Comparison of ENCODE assay signal across 8 mouse cellular contexts in genomic region chr13:63918733-63919422, GRCm38 (mm10).
A peak's percentile ranks its signal among the peaks of the same experiment; 100 is the strongest.
DNase-seq lines count a peak whose midpoint lies in the region; ATAC-seq and TF ChIP-seq lines count a peak whose summit lies in the region.

No protein-coding gene starts in this region.

- 0 out of 2 replicates have a peak overlapping the region, but pooled peaks have one; percentile 23 for H3K9ac ChIP-seq in lung, embryonic 15.5 days
- H3K9ac ChIP-seq in embryonic facial prominence, embryonic 11.5 days (replicated peaks; ENCODE audit: low read length) = peak overlapping the region; percentile 39
- H3K9ac ChIP-seq in heart, embryonic 15.5 days = no peak overlapping the region

- no peak for TF ChIP-seq CTCF in lung, adult 2 months (IDR thresholded peaks at IDR 0.05; ENCODE audit: insufficient read depth, low read length)

- peak overlapping the region; percentile 97 for H3K27ac ChIP-seq in lung, embryonic 15.5 days
- H3K27ac ChIP-seq in embryonic facial prominence, embryonic 11.5 days (replicated peaks; ENCODE audit: low read depth, low read length) = peak overlapping the region; percentile 88
- peak overlapping the region; percentile 84 for H3K27ac ChIP-seq in heart, embryonic 15.5 days
- peak overlapping the region; percentile 78 for H3K27ac ChIP-seq in midbrain, embryonic 10.5 days (replicated peaks)

- DNase-seq in lung, adult 2 months = no peak
- no peak for DNase-seq in embryonic facial prominence, embryonic 11.5 days (ENCODE audit: low spot score)
- peak; percentile 37 to 67 for DNase-seq in kidney, postnatal 36 days
- peak; percentile 24 for DNase-seq in midbrain, embryonic 10.5 days (ENCODE audit: low spot score)
- DNase-seq in testis, postnatal 14 days (ENCODE audit: low spot score) = peak; percentile 12
- no peak for DNase-seq in thymus, postnatal 25 days

- no peaks in the 10 kb centered on the region for H3K36me3 ChIP-seq in lung, embryonic 15.5 days
- no peaks in the 10 kb centered on the region for H3K36me3 ChIP-seq in embryonic facial prominence, embryonic 11.5 days (replicated peaks; ENCODE audit: control insufficient read depth, insufficient read depth, low read depth, low read length)
- H3K36me3 ChIP-seq in heart, embryonic 15.5 days = no peaks in the 10 kb centered on the region
- no peaks in the 10 kb centered on the region for H3K36me3 ChIP-seq in midbrain, embryonic 10.5 days

- peak; percentile 20; the same call in 1 of the 2 replicates for ATAC-seq in lung, embryonic 15.5 days (ENCODE audit: borderline replicate concordance, extremely low read depth, low FRiP score, low TSS enrichment)
- no peak for ATAC-seq in embryonic facial prominence, embryonic 11.5 days (replicated peaks; ENCODE audit: insufficient number of reproducible peaks, low FRiP score, low TSS enrichment, low read depth)
- peak; percentile 18 for ATAC-seq in heart, embryonic 15.5 days (replicated peaks; ENCODE audit: insufficient number of reproducible peaks, insufficient read depth, low FRiP score, low read depth)

- no peak for TF ChIP-seq POLR2A in lung, adult 2 months (IDR thresholded peaks at IDR 0.05; ENCODE audit: borderline replicate concordance, extremely low read depth, low read depth, low read length)

- peaks cover 54% of the 10 kb centered on the region for H3K4me1 ChIP-seq in lung, embryonic 15.5 days
- peaks cover 12% of the 10 kb centered on the region; the same call in 1 of the 2 replicates for H3K4me1 ChIP-seq in lung, adult 2 months (ENCODE audit: control insufficient read depth, insufficient read depth, low read length)
- peaks cover 12% of the 10 kb centered on the region for H3K4me1 ChIP-seq in embryonic facial prominence, embryonic 11.5 days (ENCODE audit: control insufficient read depth, insufficient read depth, low read length)
- peaks cover 33% of the 10 kb centered on the region for H3K4me1 ChIP-seq in heart, embryonic 15.5 days (replicated peaks)
- peaks cover 39% of the 10 kb centered on the region for H3K4me1 ChIP-seq in midbrain, embryonic 10.5 days

- H3K27me3 ChIP-seq in lung, embryonic 15.5 days = no peaks in the 10 kb centered on the region
- no peaks in the 10 kb centered on the region for H3K27me3 ChIP-seq in embryonic facial prominence, embryonic 11.5 days (ENCODE audit: control insufficient read depth, insufficient read depth, low read length)
- H3K27me3 ChIP-seq in heart, embryonic 15.5 days = no peaks in the 10 kb centered on the region
- peaks cover 53% of the 10 kb centered on the region for H3K27me3 ChIP-seq in midbrain, embryonic 10.5 days (ENCODE audit: low read depth, poor library complexity, severe bottlenecking)

- H3K4me2 ChIP-seq in lung, embryonic 15.5 days = peak overlapping the region; percentile 42
- H3K4me2 ChIP-seq in embryonic facial prominence, embryonic 11.5 days (ENCODE audit: low read depth, low read length) = no peak overlapping the region; the same call in 1 of the 2 replicates
- H3K4me2 ChIP-seq in heart, embryonic 15.5 days = peak overlapping the region; percentile 41; the same call in 1 of the 2 replicates

- WGBS in lung, embryonic 15.5 days = 32% methylated on average over 18 of the region's 18 CpGs
- WGBS in lung, adult 2 months = 58% methylated on average over 18 of the region's 18 CpGs
- WGBS in embryonic facial prominence, embryonic 11.5 days = 43% methylated on average over 18 of the region's 18 CpGs
- WGBS in heart, embryonic 15.5 days = 55% methylated on average over 18 of the region's 18 CpGs
- WGBS in midbrain, embryonic 10.5 days = 46% methylated on average over 18 of the region's 18 CpGs

- H3K9me3 ChIP-seq in lung, embryonic 15.5 days = 0 out of 2 replicates have a peak, but pooled peaks cover 5% of the 10 kb centered on the region
- no peaks in the 10 kb centered on the region for H3K9me3 ChIP-seq in embryonic facial prominence, embryonic 11.5 days (replicated peaks; ENCODE audit: control insufficient read depth, low read length)
- H3K9me3 ChIP-seq in heart, embryonic 15.5 days (replicated peaks) = no peaks in the 10 kb centered on the region
- peaks cover 11% of the 10 kb centered on the region for H3K9me3 ChIP-seq in midbrain, embryonic 10.5 days (replicated peaks)

- H3K4me3 ChIP-seq in lung, embryonic 15.5 days = no peak overlapping the region
- no peak overlapping the region for H3K4me3 ChIP-seq in lung, adult 2 months (replicated peaks; ENCODE audit: extremely low read depth, low read depth, low read length)
- H3K4me3 ChIP-seq in embryonic facial prominence, embryonic 11.5 days (ENCODE audit: low read depth, low read length) = no peak overlapping the region
- no peak overlapping the region for H3K4me3 ChIP-seq in heart, embryonic 15.5 days
- peak overlapping the region; percentile 27 for H3K4me3 ChIP-seq in midbrain, embryonic 10.5 days

Comparison
In these comparisons a context has a peak if more than half of its experiments do, and no peak if none do; other contexts are left out.
1. DNase-seq: peak in kidney, postnatal 36 days (2 of 2), midbrain, embryonic 10.5 days (single experiment) and testis, postnatal 14 days (single experiment); none in lung, adult 2 months (single experiment), embryonic facial prominence, embryonic 11.5 days (single experiment) and thymus, postnatal 25 days (single experiment).
2. Peak in every context shown above with its lines, with median percentiles within 50 percentile points of each other: H3K27ac ChIP-seq.